Mouse (Mus musculus) lung, postnatal 0 days (tissue): ENCODE measurements at regions not wholly inside any gene's neighbourhood (a gene's known extent, or its start where the extent isn't known, plus 50 kb on each side); places are given as distances from the start of the nearest gene placed in this dataset.
A peak's percentile ranks its signal among the peaks of the same experiment; 100 is the strongest.

Experiments
- ATAC-seq: fragments of 200-750 bp; cut with Nextera tagmentation; 2 replicates; pipeline ENCODE4 v1.8.0; 2017; ENCODE audit warnings: moderate library complexity
- DNase-seq: peaks from one replicate; pipeline ENCODE4 v3.0.0-alpha.2; 2016; ENCODE audit warnings: low spot score
- H3K27ac ChIP-seq: fragments of 300-500 bp; sonication (generic); 2 replicates; pipeline ENCODE4 v1.5.1; 2014; ENCODE audit warnings: antibody characterized with exemption, mild to moderate bottlenecking, low read length, mixed read lengths
- H3K27me3 ChIP-seq: fragments of 300-500 bp; sonication (generic); replicated peaks from 2 replicates; pipeline ENCODE4 v1.6.1; 2014; ENCODE audit warnings: low read length, mixed read lengths; ENCODE audit not compliant: insufficient read depth
- H3K36me3 ChIP-seq: fragments of 300-500 bp; sonication (generic); 2 replicates; pipeline ENCODE4 v1.6.1; 2014; ENCODE audit warnings: low read length, mixed read lengths; ENCODE audit not compliant: insufficient read depth
- H3K4me1 ChIP-seq: fragments of 300-500 bp; sonication (generic); 2 replicates; pipeline ENCODE4 v1.6.1; 2014; ENCODE audit warnings: antibody characterized with exemption, low read depth, low read length, mixed read lengths; ENCODE audit not compliant: insufficient read depth
- H3K4me2 ChIP-seq: fragments of 300-500 bp; sonication (generic); replicated peaks from 2 replicates; pipeline ENCODE4 v1.6.1; 2014; ENCODE audit warnings: low read depth, mild to moderate bottlenecking, low read length, moderate library complexity, mixed read lengths
- H3K4me3 ChIP-seq: fragments of 300-500 bp; sonication (generic); 2 replicates; pipeline ENCODE4 v1.5.1; 2014; ENCODE audit warnings: low read depth, low read length
- H3K9ac ChIP-seq: fragments of 300-500 bp; sonication (generic); replicated peaks from 2 replicates; pipeline ENCODE4 v1.6.1; 2014; ENCODE audit warnings: low read depth, mild to moderate bottlenecking
- H3K9me3 ChIP-seq: fragments of 300-500 bp; sonication (generic); 2 replicates; pipeline ENCODE4 v1.6.1; 2016; ENCODE audit warnings: low read length, mixed read lengths
- CTCF ChIP-seq: IDR thresholded peaks from 2 replicates; pipeline ENCODE4 v1.5.1; 2016; ENCODE audit warnings: antibody characterized with exemption, mild to moderate bottlenecking
- EP300 ChIP-seq: IDR thresholded peaks from 2 replicates; pipeline ENCODE4 v1.6.1; 2016; ENCODE audit warnings: antibody characterized with exemption, mild to moderate bottlenecking, control low read depth
- WGBS: fragments of 180-500 bp; shearing (Covaris S2); extraction: QIAGEN DNeasy Blood & Tissue Kit; methylation state at CpG from one replicate; pipeline ENCODE4 v1.1.7; 2014; 5-methylcytosine and 5-hydroxymethylcytosine counted together

GRCm38 (mm10) chr8:36339449-36339848 is 573.9 kb downstream of the Gm19410 start:
- DNase-seq (no peak), ATAC-seq (no peak)
- no peaks in the 10 kb centered on the region for H3K4me1 ChIP-seq
- no peak overlapping the region for H3K4me2 ChIP-seq
- H3K27me3 ChIP-seq: no peaks in the 10 kb centered on the region
- H3K9me3 ChIP-seq: no peaks in the 10 kb centered on the region
- no peak overlapping the region for H3K4me3 ChIP-seq
- WGBS: 89% methylated on average over 6 of the region's 6 CpGs
- no peak for TF ChIP-seq EP300
- no peak for TF ChIP-seq CTCF
- no peak overlapping the region for H3K27ac ChIP-seq
- H3K36me3 ChIP-seq: no peaks in the 10 kb centered on the region
- no peak overlapping the region for H3K9ac ChIP-seq

GRCm38 (mm10) chr8:36340454-36340853 is 574.9 kb downstream of the Gm19410 start:
- no peak overlapping the region for H3K4me2 ChIP-seq
- H3K4me3 ChIP-seq: no peak overlapping the region
- no peak for TF ChIP-seq EP300
- TF ChIP-seq CTCF: no peak
- no peak overlapping the region for H3K9ac ChIP-seq
- no peaks in the 10 kb centered on the region for H3K36me3 ChIP-seq
- WGBS: 66% methylated on average over 3 of the region's 3 CpGs
- H3K27ac ChIP-seq: no peak overlapping the region
- H3K9me3 ChIP-seq: no peaks in the 10 kb centered on the region
- ATAC-seq (no peak), DNase-seq (no peak)
- H3K27me3 ChIP-seq: no peaks in the 10 kb centered on the region
- no peaks in the 10 kb centered on the region for H3K4me1 ChIP-seq

GRCm38 (mm10) chr8:36341965-36342364 is 576.4 kb downstream of the Gm19410 start:
- no peak for DNase-seq

GRCm38 (mm10) chr8:36342650-36343049 is 577.1 kb downstream of the Gm19410 start:
- no peak overlapping the region for H3K9ac ChIP-seq
- DNase-seq (no peak), ATAC-seq (no peak)
- H3K9me3 ChIP-seq: no peaks in the 10 kb centered on the region
- H3K27ac ChIP-seq: no peak overlapping the region
- 53% methylated on average over 5 of the region's 5 CpGs for WGBS
- H3K36me3 ChIP-seq: no peaks in the 10 kb centered on the region
- H3K27me3 ChIP-seq: no peaks in the 10 kb centered on the region
- no peaks in the 10 kb centered on the region for H3K4me1 ChIP-seq
- H3K4me2 ChIP-seq: no peak overlapping the region
- TF ChIP-seq EP300 (no peak), CTCF (no peak)
- no peak overlapping the region for H3K4me3 ChIP-seq

More at GRCm38 (mm10) chr8:36341965-36342364, 576.4 kb downstream of the Gm19410 start:
- Histone ChIP-seq H3K9me3 (no peaks in the 10 kb centered on the region), H3K9ac (no peak overlapping the region), H3K27ac (no peak overlapping the region), H3K4me1 (no peaks in the 10 kb centered on the region), H3K27me3 (no peaks in the 10 kb centered on the region), H3K4me3 (no peak overlapping the region), H3K36me3 (no peaks in the 10 kb centered on the region), H3K4me2 (no peak overlapping the region)
- WGBS: 59% methylated on average over 4 of the region's 4 CpGs
- TF ChIP-seq CTCF (no peak), EP300 (no peak)
- no peak for ATAC-seq

GRCm38 (mm10) chr8:36346682-36347324 is 581.2 kb downstream of the Gm19410 start:
- Histone ChIP-seq H3K36me3 (no peaks in the 10 kb centered on the region), H3K9me3 (no peaks in the 10 kb centered on the region), H3K4me2 (no peak overlapping the region), H3K4me3 (no peak overlapping the region), H3K9ac (no peak overlapping the region), H3K27me3 (no peaks in the 10 kb centered on the region), H3K27ac (no peak overlapping the region), H3K4me1 (no peaks in the 10 kb centered on the region)
- 41% methylated on average over 7 of the region's 7 CpGs for WGBS
- peak; percentile 80 for ATAC-seq
- peak; percentile 100 for TF ChIP-seq CTCF
- no peak for TF ChIP-seq EP300
- peak; percentile 88 for DNase-seq

- ATAC-seq (no peak), DNase-seq (no peak)
- TF ChIP-seq EP300 (no peak), CTCF (no peak)
These were observed 582.5 kb downstream of the Gm19410 start for GRCm38 (mm10) chr8:36348067-36348466.

GRCm38 (mm10) chr8:36354926-36355325 is 589.3 kb downstream of the Gm19410 start:
- no peak overlapping the region for H3K4me3 ChIP-seq
- TF ChIP-seq EP300 (no peak), CTCF (no peak)
- no peaks in the 10 kb centered on the region for H3K27me3 ChIP-seq
- H3K9me3 ChIP-seq: no peaks in the 10 kb centered on the region
- WGBS: 18% methylated on average over 3 of the region's 3 CpGs
- H3K27ac ChIP-seq: no peak overlapping the region
- no peak overlapping the region for H3K9ac ChIP-seq
- H3K4me1 ChIP-seq: no peaks in the 10 kb centered on the region
- peak; percentile 23 for DNase-seq
- H3K36me3 ChIP-seq: no peaks in the 10 kb centered on the region
- ATAC-seq: no peak
- H3K4me2 ChIP-seq: no peak overlapping the region

More at GRCm38 (mm10) chr8:36348067-36348466, 582.5 kb downstream of the Gm19410 start:
- no peak overlapping the region for H3K4me3 ChIP-seq
- no peaks in the 10 kb centered on the region for H3K4me1 ChIP-seq
- no peaks in the 10 kb centered on the region for H3K9me3 ChIP-seq
- WGBS: 82% methylated on average over 1 of the region's 1 CpGs
- H3K36me3 ChIP-seq: no peaks in the 10 kb centered on the region
- no peak overlapping the region for H3K27ac ChIP-seq
- H3K4me2 ChIP-seq: no peak overlapping the region
- no peaks in the 10 kb centered on the region for H3K27me3 ChIP-seq
- H3K9ac ChIP-seq: no peak overlapping the region
